Mouse (Mus musculus) effector memory CD4-positive, alpha-beta T cell, adult 7 months (primary cell): Measurements from ENCODE around the gene Gfy. TPM values are rescaled to one million over a fixed set of nuclear protein-coding genes. Genes with fewer than 3 reads are reported as not detected.

Experiments used
- polyA plus RNA-seq: library from polyadenylated mRNA; unstranded; fragments of 100-300 nt; shearing (Covaris generic); gene quantifications from one replicate; pipeline ENCODE4 v1.2.1, GENCODE M21; 2017

Gfy gene
- not detected for polyA plus RNA-seq

DNA sequence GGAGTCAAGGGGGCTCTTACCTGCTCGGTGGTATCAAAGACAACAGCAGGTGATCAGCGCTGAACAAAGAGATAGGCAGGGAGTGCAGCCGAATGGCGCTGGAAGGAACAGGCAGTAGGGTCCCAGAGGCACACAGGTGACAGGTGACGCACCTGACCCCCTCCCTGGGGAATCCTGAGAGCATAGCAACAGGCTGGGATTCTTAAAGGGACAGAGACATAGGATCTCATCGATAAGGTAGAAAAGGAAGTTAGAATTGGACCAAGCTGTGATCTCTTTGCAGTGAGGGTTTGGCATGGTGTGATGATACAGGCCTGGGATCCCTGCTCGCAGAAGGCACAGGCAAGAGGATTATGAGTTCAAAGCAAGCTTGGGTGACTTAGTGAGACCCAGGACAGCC, at the start of gene Gfy:
Gene Gfy (minus strand): TSS at position 101 of the 400 bp plus-strand sequence.

GRCm38 (mm10) chr7:45215673-45216441, 36.5 kb upstream of the Gfy start, which contains the start of gene Tead2:
Tead2 (plus strand) TSS chr7:45215753.

DNA sequence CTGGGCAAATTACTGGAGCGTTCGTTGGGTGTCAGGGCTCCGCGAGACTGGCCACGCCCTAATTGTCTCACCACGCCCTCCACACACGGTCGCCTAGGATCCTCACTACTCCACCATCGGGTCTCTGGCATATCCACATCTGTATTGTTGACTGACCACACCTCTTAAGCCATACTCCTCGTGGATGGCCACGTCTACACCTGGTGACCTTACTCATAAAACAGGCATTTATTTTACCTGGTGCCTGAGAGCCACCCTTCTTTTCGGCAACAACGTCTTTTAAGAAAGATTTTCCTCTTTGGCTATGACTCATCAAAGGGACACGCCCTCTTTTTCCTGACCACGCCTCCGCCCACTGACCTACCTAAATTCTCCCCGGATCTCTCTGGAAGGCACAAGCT, 32.5 kb upstream of the Gfy start, which contains the start of gene Dkkl1:
Gene Dkkl1 (minus strand): TSS at position 297 of the 401 bp plus-strand sequence.

DNA sequence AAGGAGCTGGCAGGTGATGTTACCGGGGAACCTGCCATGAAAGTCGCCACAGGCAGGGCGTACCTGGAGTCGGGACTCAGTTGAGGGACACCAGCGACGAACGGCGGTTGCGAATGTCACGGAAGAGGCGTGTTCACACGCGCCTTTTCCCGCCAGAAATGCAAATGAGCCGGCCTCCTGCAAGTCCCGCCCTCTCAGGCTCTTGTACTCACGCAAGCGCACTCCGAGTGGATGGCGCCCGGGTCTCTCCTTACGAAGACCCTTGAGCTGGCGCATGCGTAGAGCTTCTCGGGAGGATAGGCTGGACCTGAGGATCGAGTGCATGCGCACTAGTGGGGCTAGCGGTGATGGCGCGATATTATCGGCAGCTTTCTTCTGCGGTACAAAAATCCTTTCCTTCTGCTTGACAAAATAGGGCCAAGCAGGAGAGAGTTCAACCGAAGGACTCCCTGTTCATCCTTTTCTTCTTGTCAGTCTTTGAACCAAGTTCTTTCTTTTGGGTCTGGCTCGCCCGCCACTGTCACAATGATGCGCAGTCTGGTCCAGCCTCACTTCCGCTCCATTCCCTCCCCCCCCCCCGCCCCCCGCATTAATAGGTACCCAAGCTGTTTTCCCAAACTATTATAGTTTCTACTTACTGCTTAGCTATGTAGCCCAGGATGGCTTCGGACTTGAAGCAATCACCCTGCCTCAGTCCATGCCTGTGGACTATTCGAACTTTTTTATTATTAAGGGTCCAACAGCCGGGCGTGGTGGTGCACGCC, 25.2 kb upstream of the Gfy start, which contains the start of gene Ccdc155:
Gene Ccdc155 (minus strand): TSS at position 513 of the 764 bp plus-strand sequence.

DNA sequence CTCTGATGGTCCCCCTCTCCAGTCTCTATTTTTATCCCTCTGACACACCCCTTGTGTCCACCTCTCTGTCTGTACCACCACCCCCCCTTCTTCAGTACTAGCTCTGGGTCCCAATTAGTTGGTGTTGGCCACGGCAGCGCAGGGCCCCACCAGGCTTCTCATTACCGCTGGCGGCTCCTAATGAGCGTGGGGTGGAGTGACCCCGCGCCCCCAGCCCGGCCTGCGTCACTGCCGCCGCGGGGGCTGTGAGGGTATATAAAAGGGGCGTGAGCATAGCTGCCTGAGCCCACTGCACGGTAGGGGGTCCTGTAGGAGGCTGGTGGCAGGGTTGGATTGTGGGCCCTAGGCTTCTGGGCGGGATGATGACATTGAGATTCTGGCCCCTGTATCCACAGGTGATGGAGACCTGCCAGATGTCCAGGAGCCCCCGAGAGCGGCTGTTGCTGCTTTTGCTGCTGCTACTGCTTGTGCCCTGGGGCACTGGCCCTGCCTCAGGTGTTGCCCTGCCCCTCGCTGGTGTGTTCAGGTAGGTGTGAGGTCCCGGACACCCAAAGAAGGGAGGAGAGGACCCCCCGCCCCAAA, 1.6 kb upstream of the Gfy start, which contains the start of gene Pth2:
Gene Pth2 (plus strand): TSS at position 100 of the 582 bp plus-strand sequence.

DNA sequence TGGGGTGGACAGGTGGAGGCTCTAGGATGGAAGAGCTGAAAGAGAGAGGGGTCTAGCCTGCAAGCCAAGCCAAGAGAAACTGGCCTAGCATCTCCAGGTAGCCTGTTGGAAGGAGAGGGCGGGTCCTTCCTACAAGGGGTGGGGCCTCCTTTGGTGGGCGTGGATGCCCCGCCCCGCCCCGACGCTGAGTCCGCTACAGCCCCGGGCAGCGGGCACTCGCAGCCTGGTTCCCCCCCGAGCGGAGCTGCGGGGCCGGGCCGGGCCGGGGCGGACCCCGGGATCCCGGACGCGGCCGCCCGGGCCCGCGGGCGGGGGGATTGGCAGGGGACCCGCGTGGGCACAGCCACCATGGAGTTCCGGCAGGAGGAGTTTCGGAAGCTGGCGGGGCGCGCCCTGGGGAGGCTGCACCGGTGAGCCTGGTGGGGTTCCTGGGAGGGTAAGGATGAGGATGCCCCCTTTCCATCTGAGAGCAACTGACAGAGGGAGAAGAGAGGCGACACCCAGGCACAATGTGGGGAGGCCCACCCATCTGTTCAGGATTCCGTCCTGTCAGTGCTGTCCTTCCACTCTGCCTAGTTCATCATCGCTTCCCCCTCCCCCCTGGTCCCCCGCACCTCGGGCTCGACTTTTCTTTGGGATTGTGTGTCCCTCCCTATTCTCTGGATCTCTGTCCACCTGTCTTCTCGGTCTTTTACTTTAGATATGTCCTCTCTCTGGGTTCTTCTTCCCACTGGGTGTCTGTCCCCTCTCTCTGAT, 15.5 kb downstream of the Gfy start, which contains the start of gene Slc17a7:
Gene Slc17a7 (plus strand): TSS at position 215 of the 756 bp plus-strand sequence.

DNA sequence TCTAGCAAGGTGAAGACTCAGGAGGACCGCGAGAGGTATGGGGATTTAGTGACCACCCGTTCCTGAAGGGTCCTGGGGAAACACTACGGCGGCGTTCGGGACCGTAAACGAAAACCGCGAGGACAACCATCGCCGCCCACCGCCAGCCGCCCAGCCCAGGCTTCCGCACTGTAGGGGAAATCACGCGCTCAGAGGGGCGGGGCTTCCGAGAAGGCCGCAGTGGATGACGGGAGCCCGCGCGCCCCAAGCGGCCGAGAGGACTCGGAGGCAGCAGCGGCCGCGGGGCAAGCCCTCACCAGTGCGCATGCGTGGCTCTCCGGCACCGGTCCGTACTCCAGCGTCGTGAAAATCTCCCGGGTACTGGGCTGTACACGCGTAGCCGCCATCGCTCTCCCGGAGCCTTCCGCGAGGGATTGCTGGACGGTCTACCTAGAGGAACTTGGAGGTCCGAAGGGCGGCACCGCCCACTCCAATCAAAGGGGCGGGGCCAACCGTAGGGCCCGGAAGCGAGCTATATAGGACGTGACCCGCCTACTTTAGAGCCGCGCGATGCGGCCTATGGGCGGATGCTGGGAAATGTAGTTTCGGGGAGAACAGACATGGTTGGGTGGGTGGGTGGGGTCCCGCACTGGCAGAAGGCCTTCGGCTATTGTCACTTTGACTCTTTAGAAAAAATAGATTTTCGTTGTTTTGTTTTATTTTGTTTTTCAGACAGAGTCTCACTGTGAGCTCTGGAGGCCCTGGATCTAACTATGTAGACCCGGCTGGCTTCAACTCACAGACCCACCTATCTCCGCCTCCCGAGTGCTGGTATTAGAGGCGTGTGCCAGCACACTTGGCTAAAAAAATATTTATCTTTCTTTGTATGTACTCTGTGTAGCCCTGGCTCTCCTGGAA, 25.0 kb downstream of the Gfy start, which contains the start of the genes Pih1d1 and Aldh16a1:
Gene Pih1d1 (plus strand): TSS at position 208 of the 897 bp plus-strand sequence.
Gene Aldh16a1 (minus strand): TSS at position 489 of the 897 bp plus-strand sequence.

DNA sequence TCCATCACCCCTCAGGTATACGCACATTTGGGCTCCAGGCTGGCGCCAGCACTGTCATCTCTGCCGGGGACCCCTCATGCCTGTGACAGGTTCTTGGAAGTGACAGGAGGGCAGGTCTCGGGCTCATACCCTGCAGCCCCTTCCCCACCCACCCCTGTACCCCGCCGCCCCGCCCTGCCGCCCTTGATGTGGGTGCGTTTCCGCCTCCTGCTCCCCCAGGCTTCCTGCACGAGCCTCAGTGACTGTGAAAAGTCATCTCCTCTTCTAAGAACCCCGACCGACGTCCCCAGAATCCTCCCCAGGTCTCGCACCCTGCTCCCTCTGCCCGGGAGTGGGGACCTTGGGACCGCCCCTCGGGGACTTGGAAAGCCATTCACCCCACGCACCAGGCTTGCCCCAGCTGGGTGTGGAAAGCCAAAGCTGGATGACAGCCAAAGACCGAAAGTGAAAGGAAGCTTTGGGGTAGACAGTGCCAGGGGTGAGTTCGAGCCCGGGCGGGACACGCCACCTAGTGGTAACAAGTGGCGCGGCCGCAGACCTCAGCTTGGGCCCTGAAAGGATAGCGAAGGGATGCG, 43.3 kb downstream of the Gfy start, which contains the start of the genes Gm45713 and Flt3l:
Gene Gm45713 (minus strand): TSS at position 239 of the 575 bp plus-strand sequence.
Gene Flt3l (minus strand): TSS at position 440 of the 575 bp plus-strand sequence.

DNA sequence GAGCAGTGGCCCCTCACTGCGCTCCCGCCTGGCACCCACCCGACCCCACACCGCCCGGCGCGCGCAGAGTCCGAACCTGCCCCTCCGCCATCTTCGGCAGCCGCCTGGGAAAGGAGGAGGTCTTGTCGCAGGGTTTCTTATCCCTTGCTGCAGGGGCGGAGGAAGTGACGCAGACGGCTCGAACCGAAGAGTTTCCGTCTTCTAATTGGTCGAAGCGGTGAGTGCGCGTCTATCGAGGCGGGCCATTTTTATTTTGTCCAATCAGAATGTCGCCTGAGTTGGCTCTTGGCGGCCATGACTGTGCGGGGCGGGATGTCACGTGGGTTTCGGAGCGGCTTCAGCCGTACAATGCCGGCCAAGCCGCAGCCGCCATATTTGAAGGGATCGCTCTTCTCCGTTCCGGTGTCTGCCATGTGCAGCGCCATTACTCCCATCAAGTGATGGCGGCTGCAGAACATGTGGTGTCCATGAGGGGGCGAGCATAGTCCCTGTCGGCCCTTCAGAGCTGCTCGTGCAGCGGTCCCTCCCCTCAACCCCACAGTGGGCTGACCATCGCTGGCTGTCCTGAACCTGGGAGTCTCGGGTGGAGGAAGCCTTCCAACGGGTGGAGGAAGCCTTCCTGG, 50.6 kb downstream of the Gfy start, which contains the start of gene Rpl13a:
Gene Rpl13a (minus strand): TSS at position 138 of the 623 bp plus-strand sequence.

Other genes with a start within 250 kb of the Gfy start
- 0.28 TPM for gene Tsks, start 236.4 kb downstream of the Gfy start, polyA plus RNA-seq
- 0.67 TPM for gene Cpt1c, start 204.7 kb downstream of the Gfy start, polyA plus RNA-seq
- 143 TPM for gene Prmt1, start 193.0 kb downstream of the Gfy start, polyA plus RNA-seq
- 134 TPM for gene Irf3, start 181.9 kb downstream of the Gfy start, polyA plus RNA-seq
- 13.6 TPM for gene Bcl2l12, start 180.9 kb downstream of the Gfy start, polyA plus RNA-seq
- gene Scaf1, start 163.2 kb downstream of the Gfy start, polyA plus RNA-seq: 22.3 TPM
- 25.1 TPM for gene Rras, start 161.6 kb downstream of the Gfy start, polyA plus RNA-seq
- gene Prr12, start 126.7 kb downstream of the Gfy start, polyA plus RNA-seq: 1.0 TPM
- 78.5 TPM for gene Nosip, start 117.1 kb downstream of the Gfy start, polyA plus RNA-seq
- gene Prrg2, start 116.9 kb downstream of the Gfy start, polyA plus RNA-seq: 1.6 TPM
- 5.5 TPM for gene Rcn3, start 87.3 kb downstream of the Gfy start, polyA plus RNA-seq
- gene Fcgrt, start 75.7 kb downstream of the Gfy start, polyA plus RNA-seq: 6.4 TPM
- gene Rps11, start 55.1 kb downstream of the Gfy start, polyA plus RNA-seq: 1,883 TPM
- 3,183 TPM for gene Rpl13a, start 50.8 kb downstream of the Gfy start, polyA plus RNA-seq
- gene Gm45713, start 43.3 kb downstream of the Gfy start, polyA plus RNA-seq: not detected
- gene Flt3l, start 43.1 kb downstream of the Gfy start, polyA plus RNA-seq: 165 TPM
- gene Pih1d1, start 25.3 kb downstream of the Gfy start, polyA plus RNA-seq: 28.2 TPM
- 36.2 TPM for gene Aldh16a1, start 25.0 kb downstream of the Gfy start, polyA plus RNA-seq
- not detected for gene Slc17a7, start 15.6 kb downstream of the Gfy start, polyA plus RNA-seq
- not detected for gene Pth2, start 1.4 kb upstream of the Gfy start, polyA plus RNA-seq
- 0.95 TPM for gene Ccdc155, start 25.3 kb upstream of the Gfy start, polyA plus RNA-seq
- 66.4 TPM for gene Dkkl1, start 32.6 kb upstream of the Gfy start, polyA plus RNA-seq
- gene Tead2, start 36.2 kb upstream of the Gfy start, polyA plus RNA-seq: 1.7 TPM
- 386 TPM for gene Cd37, start 59.5 kb upstream of the Gfy start, polyA plus RNA-seq
- not detected for gene Slc6a16, start 61.5 kb upstream of the Gfy start, polyA plus RNA-seq
- 0.93 TPM for gene Slc6a21, start 97.9 kb upstream of the Gfy start, polyA plus RNA-seq
- gene Trpm4, start 154.2 kb upstream of the Gfy start, polyA plus RNA-seq: 5.0 TPM
- not detected for gene Hrc, start 155.7 kb upstream of the Gfy start, polyA plus RNA-seq
- gene Ppfia3, start 187.4 kb upstream of the Gfy start, polyA plus RNA-seq: 0.12 TPM
- gene Lin7b, start 191.0 kb upstream of the Gfy start, polyA plus RNA-seq: not detected
- gene Snrnp70, start 216.2 kb upstream of the Gfy start, polyA plus RNA-seq: 211 TPM
- not detected for gene Kcna7, start 226.1 kb upstream of the Gfy start, polyA plus RNA-seq
- 0.60 TPM for gene Ntf5, start 234.1 kb upstream of the Gfy start, polyA plus RNA-seq
- not detected for gene Lhb, start 241.3 kb upstream of the Gfy start, polyA plus RNA-seq